Mouse (Mus musculus): ENCODE results near the gene Numbl.

- TF ChIP-seq CTCF (IDR thresholded peaks at IDR 0.05; ENCODE audit: low read depth, low read length): no peak
- no peak for TF ChIP-seq GATA1 (IDR thresholded peaks at IDR 0.05; ENCODE audit: borderline replicate concordance, low read length)
- TF ChIP-seq POLR2AphosphoS5 (IDR thresholded peaks at IDR 0.05; ENCODE audit: insufficient replicate concordance, low read depth, low read length): no peak
- TF ChIP-seq TAL1 (conservative IDR thresholded peaks at IDR 0.05; ENCODE audit: low read depth, low read length): no peak
- no peak for TF ChIP-seq GATA2 (IDR thresholded peaks at IDR 0.05; ENCODE audit: borderline replicate concordance, low read depth, low read length)
Measured at GRCm38 (mm10) chr7:27230781-27231180, 27.5 kb upstream of the Numbl start.

Data from G1E (cell line).